In the genomic region with DNA sequence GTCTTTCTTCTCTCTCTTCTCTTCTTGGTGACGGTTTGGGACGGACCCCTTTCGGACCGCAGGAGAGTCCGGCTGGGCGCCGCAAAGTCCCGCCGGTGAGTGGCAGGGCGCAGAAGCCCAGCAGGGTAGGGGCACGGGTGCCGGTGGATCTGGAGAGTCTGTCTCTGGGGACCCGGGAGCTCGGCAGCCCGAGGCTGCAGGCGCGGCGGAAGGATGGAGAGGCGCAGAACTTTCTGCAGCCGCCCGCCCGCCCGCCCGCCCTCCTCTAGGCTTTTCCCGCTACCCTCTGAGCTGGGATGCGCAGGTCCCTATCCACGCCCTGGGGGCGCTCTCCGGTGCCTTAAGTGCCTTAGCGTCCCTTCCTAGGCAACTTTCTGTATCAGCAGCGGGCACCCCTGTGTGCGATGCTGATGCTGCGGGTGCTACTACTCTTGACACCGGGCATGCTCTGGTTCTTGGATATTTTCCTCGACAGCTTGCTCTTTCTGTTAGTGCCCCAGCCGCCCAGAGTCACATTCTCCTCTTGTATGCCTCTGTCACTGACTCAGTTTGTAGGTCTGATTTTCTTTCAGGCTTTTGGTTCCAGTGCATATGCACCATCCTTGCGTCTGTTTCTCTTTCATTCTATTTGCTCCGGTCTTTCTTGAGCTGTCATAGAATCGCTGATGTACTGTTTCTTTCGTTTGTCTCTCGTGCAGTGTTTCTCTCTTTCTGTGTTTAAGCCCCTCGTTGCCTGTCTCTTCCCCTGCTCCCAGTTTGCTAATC, we compare ENCODE assay signal across 10 mouse cellular contexts. TPM values are rescaled to one million over a fixed set of nuclear protein-coding genes. Genes with fewer than 3 reads are reported as not detected.
DNase-seq lines count a peak whose midpoint lies in the region; ATAC-seq lines count a peak whose summit lies in the region.
"Had no signal": no experiment of that assay in that cellular context is flagged by ENCODE, and none has a peak within 500 bp of the region (broad histone marks: within the 10 kb centered on the region; RNA-seq: fewer than 3 reads in every experiment).

No protein-coding gene starts in this region.

- no peak overlapping the region for H3K9ac ChIP-seq in heart, embryonic 16.5 days (ENCODE audit: low read length)
- peak overlapping the region; percentile 61; the same call in 1 of the 2 replicates for H3K9ac ChIP-seq in hindbrain, embryonic 11.5 days (ENCODE audit: low read depth, low read length)

- 2% methylated on average over 42 of the region's 42 CpGs for WGBS in heart, embryonic 16.5 days
- 1% methylated on average over 40 of the region's 42 CpGs for WGBS in hindbrain, embryonic 11.5 days

- ATAC-seq in heart, embryonic 16.5 days (replicated peaks; ENCODE audit: extremely low read depth, insufficient read depth, low FRiP score) = no peak
- peak; percentile 72 for ATAC-seq in hindbrain, embryonic 11.5 days (ENCODE audit: low FRiP score)

- peak overlapping the region; percentile 61 for H3K4me2 ChIP-seq in heart, embryonic 16.5 days (ENCODE audit: low read depth, low read length)
- H3K4me2 ChIP-seq in hindbrain, embryonic 11.5 days (replicated peaks; ENCODE audit: low read depth, low read length) = peak overlapping the region; percentile 98

- no peaks in the 10 kb centered on the region for H3K9me3 ChIP-seq in heart, embryonic 16.5 days (replicated peaks; ENCODE audit: control insufficient read depth, low read length)
- H3K9me3 ChIP-seq in hindbrain, embryonic 11.5 days (ENCODE audit: control insufficient read depth, low read length) = no peaks in the 10 kb centered on the region

- H3K4me1 ChIP-seq in heart, embryonic 16.5 days (ENCODE audit: control insufficient read depth, insufficient read depth, low read length) = no peaks in the 10 kb centered on the region
- no peaks in the 10 kb centered on the region for H3K4me1 ChIP-seq in hindbrain, embryonic 11.5 days (replicated peaks; ENCODE audit: control insufficient read depth, insufficient read depth, low read length)

- peak overlapping the region; percentile 43 for H3K4me3 ChIP-seq in heart, embryonic 16.5 days (ENCODE audit: low read length)
- H3K4me3 ChIP-seq in hindbrain, embryonic 11.5 days (ENCODE audit: low read depth, low read length) = peak overlapping the region; percentile 57

- DNase-seq in heart, postnatal 25 days (ENCODE audit: low spot score) = no peak
- peak; percentile 77 to 80 for DNase-seq in cerebellum, postnatal 14 days
- DNase-seq in hindbrain, embryonic 11.5 days (ENCODE audit: low spot score) = peak; percentile 65
- peak; percentile 63 for DNase-seq in left cerebral cortex, postnatal 4 days
- DNase-seq in right cerebral cortex, adult 2 months (ENCODE audit: low spot score in 2 of 2) = peak; percentile 55 to 61
- no peak for DNase-seq in gastrocnemius, postnatal 10 days
- no peak for DNase-seq in T-cell, adult 2 months (ENCODE audit: low spot score)

- no peaks in the 10 kb centered on the region for H3K36me3 ChIP-seq in heart, embryonic 16.5 days (ENCODE audit: control insufficient read depth, insufficient read depth)
- H3K36me3 ChIP-seq in hindbrain, embryonic 11.5 days (ENCODE audit: control insufficient read depth, insufficient read depth, low read length) = no peaks in the 10 kb centered on the region
- H3K36me3 ChIP-seq: G1E had no signal

- H3K27me3 ChIP-seq in heart, embryonic 16.5 days (ENCODE audit: control insufficient read depth, insufficient read depth, low read length) = peaks cover 39% of the 10 kb centered on the region
- H3K27me3 ChIP-seq in hindbrain, embryonic 11.5 days (ENCODE audit: control insufficient read depth, insufficient read depth, low read length) = peaks cover 5% of the 10 kb centered on the region

- H3K27ac ChIP-seq in heart, embryonic 16.5 days (ENCODE audit: low read length) = no peak overlapping the region
- no peak overlapping the region for H3K27ac ChIP-seq in hindbrain, embryonic 11.5 days (ENCODE audit: low read depth, low read length)

- intact Hi-C loops in heart, postnatal 25 days (cut with DNase I) = no loop called here
- intact Hi-C loops in left cerebral cortex, postnatal 4 days (cut with DNase I) = no loop called here

RNA-seq across cellular contexts. Expression of a gene that starts 0.8 kb away (rescaled TPM):
- polyA plus RNA-seq in heart, embryonic 16.5 days (2015; fragmentation: Nextera tagmentation; extraction: Ambion mirVana) = 0.09 TPM in 1 of 2 replicates, not detected in the other
- total RNA-seq in heart, postnatal 25 days (2021) = not detected
- 3.0 and 3.8 TPM in 2 replicates for polyA plus RNA-seq in hindbrain, embryonic 11.5 days (2014; fragmentation: Nextera tagmentation; extraction: Ambion mirVana)
- total RNA-seq in left cerebral cortex, postnatal 4 days (2021) = 10 to 100 TPM; 18.9 to 20.3 TPM
- total RNA-seq in gastrocnemius, postnatal 10 days (2021) = under 1 TPM; 0.14 TPM
- total RNA-seq: liver, adult 2 months had no signal
- polyA plus RNA-seq: G1E; liver, adult 2 months had no signal

Comparison
In these comparisons a context has a peak if more than half of its experiments do, and no peak if none do; other contexts are left out.
1. DNase-seq: peak in cerebellum, postnatal 14 days (2 of 2), hindbrain, embryonic 11.5 days (single experiment), left cerebral cortex, postnatal 4 days (single experiment) and right cerebral cortex, adult 2 months (2 of 2); none in heart, postnatal 25 days (single experiment), gastrocnemius, postnatal 10 days (single experiment) and T-cell, adult 2 months (single experiment).
2. RNA of a gene that starts 0.8 kb away (total RNA-seq): 18.9 to 20.3 TPM in left cerebral cortex, postnatal 4 days; 0.14 TPM in gastrocnemius, postnatal 10 days and not detected in heart, postnatal 25 days; every median in the first group is over 10 times any median in the second.